Mouse (Mus musculus): ENCODE results near the gene Picalm. TPM values are rescaled to one million over a fixed set of nuclear protein-coding genes. Genes with fewer than 3 reads are reported as not detected.
A peak's percentile ranks its signal among the peaks of the same experiment; 100 is the strongest.
"Not testable (repeated sequence)": the region's sequence is repeated elsewhere in the genome, so short reads cannot be mapped to it uniquely, and the experiment has no call there.

Gene Picalm
- total RNA-seq, 2 experiments from 2014 or later: 167 to 180 TPM

GRCm38 (mm10) chr7:90130501-90131375, 725 bp downstream of the Picalm start:
- peak; percentile 32 to 41 for DNase-seq
- intact Hi-C loops (cut with DNase I): loop anchor here (1.0 to 2.0 kb wide), 2 partner anchors 16 to 100 kb away; no protein-coding TSS in a partner anchor

- no peak for DNase-seq
- intact Hi-C loops (cut with DNase I): loop anchor here (1.0 to 2.0 kb wide), 2 partner anchors 15 to 101 kb away; no protein-coding TSS in a partner anchor
Observed at GRCm38 (mm10) chr7:90131376-90131651, 1.3 kb downstream of the Picalm start.

GRCm38 (mm10) chr7:90131831-90132241, 1.8 kb downstream of the Picalm start:
- intact Hi-C loops (cut with DNase I): loop anchor here (1.0 to 2.0 kb wide), 2 partner anchors 15 to 102 kb away; no protein-coding TSS in a partner anchor
- no peak for DNase-seq

GRCm38 (mm10) chr7:90132322-90132721, 2.3 kb downstream of the Picalm start:
- intact Hi-C loops (cut with DNase I): no loop called here

GRCm38 (mm10) chr7:90136736-90137135, 6.7 kb downstream of the Picalm start:
- intact Hi-C loops (cut with DNase I): no loop called here
- no peak for DNase-seq

More at GRCm38 (mm10) chr7:90132322-90132721, 2.3 kb downstream of the Picalm start:
- DNase-seq: no peak

- DNase-seq: no peak
- intact Hi-C loops (cut with DNase I): loop anchor here (2.0 kb wide), 1 partner anchor 58 kb away; no protein-coding TSS in a partner anchor
Observed at GRCm38 (mm10) chr7:90138359-90138758, 8.3 kb downstream of the Picalm start.

GRCm38 (mm10) chr7:90140290-90140689, 10.3 kb downstream of the Picalm start:
- intact Hi-C loops (cut with DNase I): loop anchor here (10.0 kb wide), 1 partner anchor 305 kb away; the partner anchor contains the start of gene Crebzf
- DNase-seq: no peak

- intact Hi-C loops (cut with DNase I): loop anchor here (10.0 kb wide), 1 partner anchor 301 kb away; the partner anchor contains the start of gene Crebzf
- DNase-seq: no peak
Observed at GRCm38 (mm10) chr7:90144275-90144674, 14.3 kb downstream of the Picalm start.

- intact Hi-C loops (cut with DNase I): loop anchor here (10.0 kb wide), 1 partner anchor 300 kb away; the partner anchor contains the start of gene Crebzf
- DNase-seq: no peak
Observed at GRCm38 (mm10) chr7:90144971-90145370, 15.0 kb downstream of the Picalm start.

- DNase-seq: no peak
- intact Hi-C loops (cut with DNase I): loop anchor here (10.0 kb wide), 1 partner anchor 299 kb away; the partner anchor contains the start of gene Crebzf
Observed at GRCm38 (mm10) chr7:90145376-90145775, 15.4 kb downstream of the Picalm start.

- intact Hi-C loops (cut with DNase I): loop anchor here (2.0 to 10.0 kb wide), 2 partner anchors 15 to 299 kb away; partner anchors contain the start of genes Crebzf and Picalm
- peak in 1 of 2 experiments; percentile 25 for DNase-seq
Observed at GRCm38 (mm10) chr7:90145897-90146296, 15.9 kb downstream of the Picalm start.

- intact Hi-C loops (cut with DNase I): loop anchor here (2.0 to 10.0 kb wide), 2 partner anchors 16 to 298 kb away; partner anchors contain the start of genes Crebzf and Picalm
- no peak for DNase-seq
Observed at GRCm38 (mm10) chr7:90146321-90146720, 16.3 kb downstream of the Picalm start.

- DNase-seq: no peak
- intact Hi-C loops (cut with DNase I): loop anchor here (10.0 kb wide), 1 partner anchor 297 kb away; the partner anchor contains the start of gene Crebzf
Observed at GRCm38 (mm10) chr7:90148023-90148422, 18.0 kb downstream of the Picalm start.

GRCm38 (mm10) chr7:90148516-90148915, 18.5 kb downstream of the Picalm start:
- no peak for DNase-seq
- intact Hi-C loops (cut with DNase I): loop anchor here (10.0 kb wide), 1 partner anchor 296 kb away; the partner anchor contains the start of gene Crebzf

GRCm38 (mm10) chr7:90150311-90150710, 20.3 kb downstream of the Picalm start:
- DNase-seq: peak; percentile 64 to 73
- intact Hi-C loops (cut with DNase I): loop anchor here (2.0 to 10.0 kb wide), 2 partner anchors 114 to 134 kb away; partner anchors contain the start of gene Ccdc83

GRCm38 (mm10) chr7:90158034-90158433, 28.0 kb downstream of the Picalm start:
- DNase-seq: no peak
- intact Hi-C loops (cut with DNase I): loop anchor here (10.0 kb wide), 1 partner anchor 107 kb away; the partner anchor contains the start of gene Ccdc83

- intact Hi-C loops (cut with DNase I): loop anchor here (5.0 kb wide), 1 partner anchor 37 kb away; no protein-coding TSS in a partner anchor
- no peak for DNase-seq
Observed at GRCm38 (mm10) chr7:90160598-90160997, 30.6 kb downstream of the Picalm start.

- no peak for DNase-seq
- intact Hi-C loops (cut with DNase I): loop anchor here (5.0 kb wide), 1 partner anchor 33 kb away; no protein-coding TSS in a partner anchor
Observed at GRCm38 (mm10) chr7:90164276-90164675, 34.3 kb downstream of the Picalm start.

GRCm38 (mm10) chr7:90165970-90166369, 36.0 kb downstream of the Picalm start:
- intact Hi-C loops (cut with DNase I): no loop called here
- DNase-seq: no peak

GRCm38 (mm10) chr7:90167777-90168176, 37.8 kb downstream of the Picalm start:
- intact Hi-C loops (cut with DNase I); DNase-seq: not testable (repeated sequence)

GRCm38 (mm10) chr7:90173778-90174177, 43.8 kb downstream of the Picalm start:
- intact Hi-C loops (cut with DNase I): no loop called here
- no peak for DNase-seq

Data from heart, postnatal 14 days (tissue).